Mouse (Mus musculus): ENCODE measurements at regions not wholly inside any gene's neighbourhood (a gene's known extent, or its start where the extent isn't known, plus 50 kb on each side); places are given as distances from the start of the nearest gene placed in this dataset.

DNA sequence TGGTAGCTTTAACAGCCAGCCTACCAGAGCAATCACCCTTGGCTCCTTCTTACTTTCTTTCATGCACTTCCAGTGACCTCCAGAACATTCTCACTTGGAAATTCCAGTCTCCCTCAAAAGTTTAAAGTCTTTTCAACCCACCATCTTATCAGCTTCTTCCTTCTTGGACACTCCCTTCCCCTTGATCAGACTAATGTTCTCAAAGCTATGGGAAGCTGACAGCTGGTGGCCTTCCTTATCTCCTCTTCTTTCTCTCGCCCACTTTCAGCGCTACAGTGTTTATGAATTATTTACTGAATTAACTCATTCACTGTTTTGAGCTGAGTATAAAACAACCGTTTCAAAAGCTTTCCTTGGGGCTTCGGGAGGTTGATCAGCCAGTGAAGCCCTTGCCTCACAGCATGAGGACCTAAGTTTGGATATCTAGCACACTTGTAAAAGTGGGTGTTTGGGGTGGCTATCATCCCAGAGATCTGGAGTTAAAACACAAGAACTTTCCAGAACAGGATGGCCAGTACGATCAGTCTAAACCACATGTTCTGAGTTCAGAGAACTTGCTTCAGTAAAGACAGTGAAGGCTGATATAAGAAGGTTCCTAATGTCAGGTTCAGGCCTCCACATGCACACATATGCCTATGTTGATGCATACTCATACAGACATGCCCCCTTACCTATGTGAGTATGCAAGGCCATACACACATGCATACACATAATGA, 59.7 kb upstream of the Ikzf2 start:
- Histone ChIP-seq H3K9me3 (replicated peaks; ENCODE audit: low read length) (no peaks in the 10 kb centered on the region), H3K4me1 (ENCODE audit: control insufficient read depth in 1 of 2, insufficient read depth in 2 of 2) (no peaks in the 10 kb centered on the region), H3K79me2 (replicated peaks; ENCODE audit: control insufficient read depth, extremely low read depth, insufficient read depth, poor library complexity, severe bottlenecking) (no peaks in the 10 kb centered on the region), H3K9ac (ENCODE audit: insufficient read depth, low read depth) (no peak overlapping the region), H3K27ac (ENCODE audit: insufficient read depth, low read depth) (no peak overlapping the region), H3K4me2 (ENCODE audit: insufficient read depth, low read depth, poor library complexity, severe bottlenecking) (no peak overlapping the region), H3K36me3 (replicated peaks in 1 of 2; ENCODE audit: control insufficient read depth in 1 of 2, insufficient read depth in 1 of 2, low read length in 1 of 2) (no peaks in the 10 kb centered on the region), H3K4me3 (replicated peaks in 1 of 3; ENCODE audit: low read depth in 2 of 3, low read length in 2 of 3, poor library complexity in 1 of 3) (no peak overlapping the region), H3K27me3 (replicated peaks) (no peaks in the 10 kb centered on the region)
- TF ChIP-seq CHD2 (IDR thresholded peaks at IDR 0.05; ENCODE audit: low read length) (no peak), E2F4 (IDR thresholded peaks at IDR 0.05; ENCODE audit: insufficient replicate concordance, low read depth, low read length) (no peak), HCFC1 (IDR thresholded peaks at IDR 0.05; ENCODE audit: low read depth, low read length) (no peak)
- no peak for DNase-seq (ENCODE audit: extremely low read depth)
- dilution Hi-C loops (cut with MboI; ENCODE audit: extremely low pct_ligation_motif_present, extremely low pct_unique_long_range_greater_than_20kb, low sequenced_read_pairs) (no loop called here), in situ Hi-C loops (cut with MboI; ENCODE audit: low pct_ligation_motif_present, low pct_unique_long_range_greater_than_20kb, low sequenced_read_pairs) (no loop called here)

DNA sequence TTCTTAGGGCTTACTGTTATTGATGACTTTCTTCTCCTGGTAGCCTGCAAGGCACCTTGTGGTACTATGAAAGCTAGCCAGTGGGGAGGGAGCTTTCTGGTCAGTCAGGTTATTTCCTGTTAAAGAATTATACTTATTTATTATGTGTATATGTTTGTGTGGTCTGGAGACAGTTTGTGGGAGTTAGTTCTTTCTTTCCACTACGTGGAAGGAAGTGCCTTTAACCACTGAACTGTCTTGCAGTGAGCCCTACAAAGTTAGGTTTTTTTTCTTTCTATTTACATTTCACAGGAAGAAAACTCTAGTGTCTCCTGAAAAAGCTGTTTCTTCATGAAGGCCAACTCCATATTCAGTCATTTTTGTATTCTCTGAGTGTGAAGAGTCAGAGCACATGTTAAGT, 65.7 kb upstream of the Ikzf2 start:
- H3K4me3 ChIP-seq (replicated peaks in 1 of 3; ENCODE audit: low read depth in 2 of 3, low read length in 2 of 3, poor library complexity in 1 of 3) = no peak overlapping the region
- in situ Hi-C loops (cut with MboI; ENCODE audit: low pct_ligation_motif_present, low pct_unique_long_range_greater_than_20kb, low sequenced_read_pairs) = no loop called here
- H3K27ac ChIP-seq (ENCODE audit: insufficient read depth, low read depth) = no peak overlapping the region
- H3K4me2 ChIP-seq (ENCODE audit: insufficient read depth, low read depth, poor library complexity, severe bottlenecking) = no peak overlapping the region
- H3K27me3 ChIP-seq (replicated peaks) = no peaks in the 10 kb centered on the region
- no peaks in the 10 kb centered on the region for H3K79me2 ChIP-seq (replicated peaks; ENCODE audit: control insufficient read depth, extremely low read depth, insufficient read depth, poor library complexity, severe bottlenecking)
- no peaks in the 10 kb centered on the region for H3K4me1 ChIP-seq (ENCODE audit: control insufficient read depth in 1 of 2, insufficient read depth in 2 of 2)
- DNase-seq (ENCODE audit: extremely low read depth) = no peak
- H3K36me3 ChIP-seq (replicated peaks in 1 of 2; ENCODE audit: control insufficient read depth in 1 of 2, insufficient read depth in 1 of 2, low read length in 1 of 2) = no peaks in the 10 kb centered on the region
- H3K9me3 ChIP-seq (replicated peaks; ENCODE audit: low read length) = no peaks in the 10 kb centered on the region
- dilution Hi-C loops (cut with MboI; ENCODE audit: extremely low pct_ligation_motif_present, extremely low pct_unique_long_range_greater_than_20kb, low sequenced_read_pairs) = no loop called here
- TF ChIP-seq UBTF (IDR thresholded peaks at IDR 0.05; ENCODE audit: low read depth, low read length) (no peak), CHD1 (IDR thresholded peaks at IDR 0.05; ENCODE audit: low read depth, low read length) (no peak), SIN3A (IDR thresholded peaks at IDR 0.05; ENCODE audit: low read length) (no peak), EP300 (IDR thresholded peaks at IDR 0.05; ENCODE audit: low read length) (no peak), USF2 (conservative IDR thresholded peaks at IDR 0.05; ENCODE audit: low read depth, low read length) (no peak), IRF4 (IDR thresholded peaks at IDR 0.05; ENCODE audit: low read depth, low read length) (no peak), CTCF (conservative IDR thresholded peaks at IDR 0.05 in 1 of 2, IDR thresholded peaks at IDR 0.05 in 1 of 2; ENCODE audit: low read depth in 2 of 2, low read length in 2 of 2) (no peak)
- no peak overlapping the region for H3K9ac ChIP-seq (ENCODE audit: insufficient read depth, low read depth)

DNA sequence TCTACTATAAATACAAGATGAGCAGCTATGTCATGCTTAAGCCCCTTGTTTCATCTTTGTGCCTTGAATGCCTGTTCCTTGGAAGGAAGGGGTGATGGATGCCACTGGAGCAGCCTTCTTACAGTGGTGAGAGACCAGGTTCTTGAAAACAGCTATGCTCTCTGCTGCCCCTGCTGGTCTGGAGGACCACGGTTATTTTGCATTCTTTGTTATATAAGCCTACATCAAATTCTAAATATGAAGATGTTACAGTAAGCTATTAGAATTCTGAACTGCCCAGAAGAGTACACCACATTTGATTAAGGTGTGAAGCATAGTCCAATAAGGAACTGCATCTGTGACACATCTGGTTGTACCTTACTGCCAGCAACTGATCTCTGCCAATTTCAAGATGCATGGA, 69.1 kb upstream of the Spag16 start:
- DNase-seq (ENCODE audit: extremely low read depth) = no peak
- dilution Hi-C loops (cut with MboI; ENCODE audit: extremely low pct_ligation_motif_present, extremely low pct_unique_long_range_greater_than_20kb, low sequenced_read_pairs) (no loop called here), in situ Hi-C loops (cut with MboI; ENCODE audit: low pct_ligation_motif_present, low pct_unique_long_range_greater_than_20kb, low sequenced_read_pairs) (no loop called here)
- Histone ChIP-seq H3K4me2 (ENCODE audit: insufficient read depth, low read depth, poor library complexity, severe bottlenecking) (no peak overlapping the region), H3K9me3 (replicated peaks; ENCODE audit: low read length) (no peaks in the 10 kb centered on the region), H3K27me3 (replicated peaks) (no peaks in the 10 kb centered on the region), H3K36me3 (replicated peaks in 1 of 2; ENCODE audit: control insufficient read depth in 1 of 2, insufficient read depth in 1 of 2, low read length in 1 of 2) (no peaks in the 10 kb centered on the region), H3K4me3 (replicated peaks in 1 of 3; ENCODE audit: low read depth in 2 of 3, low read length in 2 of 3, poor library complexity in 1 of 3) (no peak overlapping the region), H3K79me2 (replicated peaks; ENCODE audit: control insufficient read depth, extremely low read depth, insufficient read depth, poor library complexity, severe bottlenecking) (no peaks in the 10 kb centered on the region), H3K4me1 (ENCODE audit: control insufficient read depth in 1 of 2, insufficient read depth in 2 of 2) (peaks cover 0 to 5% of the 10 kb centered on the region in 2 experiments; a peak in 1 of 4 replicates), H3K9ac (ENCODE audit: insufficient read depth, low read depth) (no peak overlapping the region), H3K27ac (ENCODE audit: insufficient read depth, low read depth) (no peak overlapping the region)
- TF ChIP-seq POLR2A (IDR thresholded peaks at IDR 0.05; ENCODE audit: low read depth, low read length) (no peak), CTCF (conservative IDR thresholded peaks at IDR 0.05 in 1 of 2, IDR thresholded peaks at IDR 0.05 in 1 of 2; ENCODE audit: low read depth in 2 of 2, low read length in 2 of 2) (peak in 1 of 2 experiments; percentile 23; a peak in 2 of 4 replicates)
